Mouse (Mus musculus) hindbrain, embryonic 15.5 days (tissue): ENCODE measurements at regions not wholly inside any gene's neighbourhood (a gene's known extent, or its start where the extent isn't known, plus 50 kb on each side); places are given as distances from the start of the nearest gene placed in this dataset.

Experiments used
- ATAC-seq: fragments of 200-750 bp; cut with Nextera tagmentation; 2 replicates; pipeline ENCODE4 v1.8.0; 2017; ENCODE audit warnings: low read depth, moderate number of reproducible peaks, moderate TSS enrichment; ENCODE audit not compliant: low FRiP score
- H3K27ac ChIP-seq: fragments of 300-500 bp; sonication (generic); replicated peaks from 2 replicates; pipeline ENCODE4 v1.5.1; 2015; ENCODE audit warnings: mild to moderate bottlenecking, inconsistent platforms
- H3K27me3 ChIP-seq: fragments of 300-500 bp; sonication (generic); 2 replicates; pipeline ENCODE4 v1.6.1; 2015; ENCODE audit warnings: control low read depth, inconsistent platforms
- H3K36me3 ChIP-seq: fragments of 300-500 bp; sonication (generic); 2 replicates; pipeline ENCODE4 v1.6.1; 2015; ENCODE audit warnings: control low read depth, inconsistent platforms
- H3K4me1 ChIP-seq: fragments of 300-500 bp; sonication (generic); replicated peaks from 2 replicates; pipeline ENCODE4 v1.6.1; 2015; ENCODE audit warnings: control low read depth, inconsistent platforms
- H3K4me2 ChIP-seq: fragments of 300-500 bp; sonication (generic); 2 replicates; pipeline ENCODE4 v1.6.1; 2015; ENCODE audit warnings: moderate library complexity, mild to moderate bottlenecking, inconsistent platforms
- H3K4me3 ChIP-seq: fragments of 300-500 bp; sonication (generic); 2 replicates; pipeline ENCODE4 v1.5.1; 2015; ENCODE audit warnings: mild to moderate bottlenecking, inconsistent platforms
- H3K9ac ChIP-seq: fragments of 300-500 bp; sonication (generic); 2 replicates; pipeline ENCODE4 v1.6.1; 2015; ENCODE audit warnings: inconsistent platforms
- H3K9me3 ChIP-seq: fragments of 300-500 bp; sonication (generic); 2 replicates; pipeline ENCODE4 v1.6.1; 2016; ENCODE audit warnings: control low read depth, inconsistent platforms
- WGBS: fragments of 180-500 bp; shearing (Covaris S2); methylation state at CpG from one replicate; pipeline ENCODE4 v1.1.7; 2015; 5-methylcytosine and 5-hydroxymethylcytosine counted together

- H3K9ac ChIP-seq, result no peak overlapping the region
- no peaks in the 10 kb centered on the region for H3K27me3 ChIP-seq
- no peaks in the 10 kb centered on the region for H3K36me3 ChIP-seq
- no peak for ATAC-seq
- no peaks in the 10 kb centered on the region for H3K4me1 ChIP-seq
- H3K4me3 ChIP-seq, result no peak overlapping the region
- H3K27ac ChIP-seq, result no peak overlapping the region
- no peak overlapping the region for H3K4me2 ChIP-seq
- 73% methylated on average over 3 of the region's 3 CpGs for WGBS
- H3K9me3 ChIP-seq, result no peaks in the 10 kb centered on the region
These were observed 226.6 kb downstream of the Agtpbp1 start for GRCm38 (mm10) chr13:59358421-59358820.

GRCm38 (mm10) chr13:59351461-59351860, 233.6 kb downstream of the Agtpbp1 start:
- no peaks in the 10 kb centered on the region for H3K27me3 ChIP-seq
- 0 out of 2 replicates have a peak, but pooled peaks cover 4% of the 10 kb centered on the region for H3K4me1 ChIP-seq
- H3K36me3 ChIP-seq, result no peaks in the 10 kb centered on the region
- no peak overlapping the region for H3K27ac ChIP-seq
- H3K9me3 ChIP-seq, result no peaks in the 10 kb centered on the region
- H3K4me2 ChIP-seq, result no peak overlapping the region
- no peak for ATAC-seq
- no peak overlapping the region for H3K9ac ChIP-seq
- WGBS, result 54% methylated on average over 6 of the region's 6 CpGs
- H3K4me3 ChIP-seq, result no peak overlapping the region

GRCm38 (mm10) chr13:59350613-59351150, 234.3 kb downstream of the Agtpbp1 start:
- WGBS, result 48% methylated on average over 7 of the region's 7 CpGs
- no peaks in the 10 kb centered on the region for H3K36me3 ChIP-seq
- H3K9ac ChIP-seq, result no peak overlapping the region
- peak overlapping the region; percentile 57 for H3K27ac ChIP-seq
- H3K4me3 ChIP-seq, result no peak overlapping the region
- H3K27me3 ChIP-seq, result no peaks in the 10 kb centered on the region
- no peaks in the 10 kb centered on the region for H3K9me3 ChIP-seq
- ATAC-seq, result no peak
- H3K4me2 ChIP-seq, result no peak overlapping the region
- H3K4me1 ChIP-seq, result 0 out of 2 replicates have a peak, but pooled peaks cover 4% of the 10 kb centered on the region

DNA sequence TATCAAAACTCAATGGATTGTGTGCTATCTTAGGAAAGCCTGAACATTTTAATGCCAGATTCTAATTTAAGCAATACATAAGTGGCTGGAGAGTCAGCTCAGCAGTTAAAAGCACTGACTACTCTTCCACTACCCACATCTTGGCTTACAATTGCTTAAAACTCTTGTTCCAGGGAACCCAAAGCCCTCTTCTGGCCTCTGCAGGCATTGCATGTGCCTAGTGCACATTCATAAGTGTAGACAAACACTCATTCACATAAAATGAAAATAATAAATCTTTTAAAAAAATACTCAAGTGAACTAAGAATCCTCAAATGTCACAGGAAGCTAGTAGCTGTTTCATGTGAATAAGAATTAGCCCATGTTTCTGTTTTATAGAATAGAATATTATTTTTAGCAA, 236.5 kb downstream of the Agtpbp1 start:
- Histone ChIP-seq H3K9ac (no peak overlapping the region), H3K27ac (no peak overlapping the region), H3K27me3 (no peaks in the 10 kb centered on the region), H3K4me1 (0 out of 2 replicates have a peak, but pooled peaks cover 4% of the 10 kb centered on the region), H3K4me2 (no peak overlapping the region), H3K36me3 (no peaks in the 10 kb centered on the region), H3K9me3 (no peaks in the 10 kb centered on the region), H3K4me3 (no peak overlapping the region)
- no peak for ATAC-seq

GRCm38 (mm10) chr13:59341871-59342270, 243.2 kb downstream of the Agtpbp1 start:
- no peaks in the 10 kb centered on the region for H3K36me3 ChIP-seq
- no peak overlapping the region for H3K27ac ChIP-seq
- H3K9me3 ChIP-seq, result no peaks in the 10 kb centered on the region
- H3K27me3 ChIP-seq, result no peaks in the 10 kb centered on the region
- no peak overlapping the region for H3K9ac ChIP-seq
- no peaks in the 10 kb centered on the region for H3K4me1 ChIP-seq
- H3K4me3 ChIP-seq, result no peak overlapping the region
- 82% methylated on average over 13 of the region's 13 CpGs for WGBS
- ATAC-seq, result no peak
- no peak overlapping the region for H3K4me2 ChIP-seq

DNA sequence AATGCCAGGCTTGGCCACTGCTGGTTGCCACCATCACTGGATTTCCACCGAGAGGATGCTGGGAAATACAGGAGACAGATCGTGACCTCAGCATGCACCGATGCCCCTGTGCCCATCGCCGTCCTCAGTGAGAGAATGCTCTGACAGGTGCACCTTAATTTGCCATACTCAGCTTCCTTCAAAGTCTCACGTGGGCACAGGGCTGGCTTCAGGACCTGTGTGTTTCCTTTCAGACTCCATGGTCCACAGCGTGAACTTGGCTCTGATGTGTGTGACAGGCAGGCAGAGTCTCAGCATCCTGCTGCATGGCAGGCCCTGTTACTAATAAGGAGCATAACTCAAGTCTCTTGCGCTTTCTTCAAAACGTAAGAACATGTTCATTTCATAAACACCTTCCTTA, 246.6 kb downstream of the Agtpbp1 start:
- WGBS, result 94% methylated on average over 9 of the region's 9 CpGs
- no peak for ATAC-seq

GRCm38 (mm10) chr13:59323933-59324332, 261.1 kb downstream of the Agtpbp1 start:
- 70% methylated on average over 3 of the region's 3 CpGs for WGBS
- Histone ChIP-seq H3K27ac (no peak overlapping the region), H3K9me3 (no peaks in the 10 kb centered on the region), H3K4me1 (no peaks in the 10 kb centered on the region), H3K4me2 (no peak overlapping the region), H3K4me3 (no peak overlapping the region), H3K9ac (no peak overlapping the region), H3K27me3 (no peaks in the 10 kb centered on the region), H3K36me3 (no peaks in the 10 kb centered on the region)
- ATAC-seq, result no peak

More for the DNA sequence above, 246.6 kb downstream of the Agtpbp1 start:
- H3K27me3 ChIP-seq, result no peaks in the 10 kb centered on the region
- no peak overlapping the region for H3K9ac ChIP-seq
- no peak overlapping the region for H3K4me2 ChIP-seq
- no peak overlapping the region for H3K27ac ChIP-seq
- no peak overlapping the region for H3K4me3 ChIP-seq
- no peaks in the 10 kb centered on the region for H3K36me3 ChIP-seq
- no peaks in the 10 kb centered on the region for H3K4me1 ChIP-seq
- no peaks in the 10 kb centered on the region for H3K9me3 ChIP-seq

GRCm38 (mm10) chr13:59323441-59323840, 261.6 kb downstream of the Agtpbp1 start:
- H3K27me3 ChIP-seq, result no peaks in the 10 kb centered on the region
- no peak overlapping the region for H3K27ac ChIP-seq
- no peaks in the 10 kb centered on the region for H3K4me1 ChIP-seq
- no peak for ATAC-seq
- H3K9me3 ChIP-seq, result no peaks in the 10 kb centered on the region
- H3K4me2 ChIP-seq, result no peak overlapping the region
- 53% methylated on average over 5 of the region's 5 CpGs for WGBS
- no peak overlapping the region for H3K4me3 ChIP-seq
- H3K9ac ChIP-seq, result no peak overlapping the region
- no peaks in the 10 kb centered on the region for H3K36me3 ChIP-seq

GRCm38 (mm10) chr13:59320261-59320660, 264.8 kb downstream of the Agtpbp1 start:
- no peaks in the 10 kb centered on the region for H3K9me3 ChIP-seq
- 92% methylated on average over 5 of the region's 5 CpGs for WGBS
- no peak overlapping the region for H3K4me3 ChIP-seq
- 0 out of 2 replicates have a peak, but pooled peaks cover 4% of the 10 kb centered on the region for H3K4me1 ChIP-seq
- no peak overlapping the region for H3K4me2 ChIP-seq
- no peaks in the 10 kb centered on the region for H3K36me3 ChIP-seq
- no peak overlapping the region for H3K9ac ChIP-seq
- no peaks in the 10 kb centered on the region for H3K27me3 ChIP-seq
- no peak for ATAC-seq
- H3K27ac ChIP-seq, result no peak overlapping the region

GRCm38 (mm10) chr13:59317458-59318005, 267.5 kb downstream of the Agtpbp1 start:
- 0 out of 2 replicates have a peak, but pooled peaks cover 4% of the 10 kb centered on the region for H3K4me1 ChIP-seq
- no peak overlapping the region for H3K27ac ChIP-seq
- no peak overlapping the region for H3K9ac ChIP-seq
- H3K36me3 ChIP-seq, result no peaks in the 10 kb centered on the region
- no peaks in the 10 kb centered on the region for H3K9me3 ChIP-seq
- no peak overlapping the region for H3K4me3 ChIP-seq
- 43% methylated on average over 16 of the region's 16 CpGs for WGBS
- ATAC-seq, result 0 out of 2 replicates have a peak, but pooled peaks have one; percentile 27
- peak overlapping the region; percentile 24 for H3K4me2 ChIP-seq
- no peaks in the 10 kb centered on the region for H3K27me3 ChIP-seq

DNA sequence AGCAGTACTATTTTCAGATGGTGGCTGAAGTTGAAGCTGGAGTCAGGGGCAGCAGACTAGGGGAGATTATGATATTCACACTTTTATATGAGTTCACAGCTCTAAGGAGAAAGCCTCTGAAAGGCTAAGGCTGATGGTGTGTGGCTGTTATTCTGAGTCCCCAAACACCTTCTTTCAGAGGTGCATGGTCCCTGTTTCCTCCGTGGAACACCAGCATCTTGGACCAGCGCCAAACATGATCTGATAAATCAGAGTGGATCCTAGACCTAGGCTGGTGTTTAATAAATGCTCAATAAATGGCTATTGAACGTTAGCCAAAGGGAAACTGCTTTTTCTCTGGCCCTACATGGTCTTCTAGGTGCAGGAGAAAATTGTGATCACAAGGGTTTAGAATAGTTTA, 269.2 kb downstream of the Agtpbp1 start:
- ATAC-seq, result no peak
- WGBS, result 61% methylated on average over 3 of the region's 3 CpGs
- Histone ChIP-seq H3K9me3 (no peaks in the 10 kb centered on the region), H3K9ac (no peak overlapping the region), H3K36me3 (no peaks in the 10 kb centered on the region), H3K4me3 (no peak overlapping the region), H3K27me3 (no peaks in the 10 kb centered on the region), H3K27ac (no peak overlapping the region), H3K4me1 (0 out of 2 replicates have a peak, but pooled peaks cover 8% of the 10 kb centered on the region), H3K4me2 (no peak overlapping the region)

GRCm38 (mm10) chr13:59314419-59314818, 270.6 kb downstream of the Agtpbp1 start:
- no peaks in the 10 kb centered on the region for H3K9me3 ChIP-seq
- no peak overlapping the region for H3K4me2 ChIP-seq
- H3K9ac ChIP-seq, result no peak overlapping the region
- no peak overlapping the region for H3K4me3 ChIP-seq
- no peaks in the 10 kb centered on the region for H3K36me3 ChIP-seq
- WGBS, result 84% methylated on average over 1 of the region's 1 CpGs
- H3K27me3 ChIP-seq, result no peaks in the 10 kb centered on the region
- no peak overlapping the region for H3K27ac ChIP-seq
- 0 out of 2 replicates have a peak, but pooled peaks cover 8% of the 10 kb centered on the region for H3K4me1 ChIP-seq
- ATAC-seq, result no peak
